Mouse (Mus musculus): ENCODE measurements at regions not wholly inside any gene's neighbourhood (a gene's known extent, or its start where the extent isn't known, plus 50 kb on each side); places are given as distances from the start of the nearest gene placed in this dataset.

GRCm38 (mm10) chr16:73367926-73368325 lies 1043.7 kb downstream of the Robo2 start:
- no peak for TF ChIP-seq CTCF (conservative IDR thresholded peaks at IDR 0.05; ENCODE audit: insufficient read depth, insufficient read length, low read depth, low read length)
- no peak for TF ChIP-seq POLR2A (IDR thresholded peaks at IDR 0.05; ENCODE audit: low read depth, low read length)
